Comparison of ENCODE assay signal across 9 mouse cellular contexts in genomic region chr2:20666051-20666478, GRCm38 (mm10).
DNase-seq lines count a peak whose midpoint lies in the region; ATAC-seq lines count a peak whose summit lies in the region.
"Had no signal": no experiment of that assay in that cellular context is flagged by ENCODE, and none has a peak within 500 bp of the region (broad histone marks: within the 10 kb centered on the region; RNA-seq: fewer than 3 reads in every experiment).

No protein-coding gene starts in this region.

- no peaks in the 10 kb centered on the region for H3K36me3 ChIP-seq in liver, embryonic 12.5 days
- H3K36me3 ChIP-seq in forebrain, embryonic 16.5 days (ENCODE audit: control insufficient read depth, insufficient read depth), result no peaks in the 10 kb centered on the region
- no peaks in the 10 kb centered on the region for H3K36me3 ChIP-seq in intestine, embryonic 16.5 days (ENCODE audit: control insufficient read depth, insufficient read depth, low read length)

- H3K9me3 ChIP-seq in liver, embryonic 12.5 days (replicated peaks), result no peaks in the 10 kb centered on the region
- no peaks in the 10 kb centered on the region for H3K9me3 ChIP-seq in forebrain, embryonic 16.5 days (ENCODE audit: control insufficient read depth, low read length)
- no peaks in the 10 kb centered on the region; the same call in 1 of the 2 replicates for H3K9me3 ChIP-seq in intestine, embryonic 16.5 days (ENCODE audit: control insufficient read depth, low read length)

- peak; percentile 13 for DNase-seq in liver
- DNase-seq in brain, adult 2 months (ENCODE audit: low read depth, low spot score), result peak; percentile 73
- peak; percentile 33 to 56 for DNase-seq in lung, adult 18-20 months
- peak; percentile 37 for DNase-seq in ovary, postnatal 36 days (ENCODE audit: low spot score)
- no peak for DNase-seq in thymus, postnatal 36 days

- no peak overlapping the region for H3K9ac ChIP-seq in liver, embryonic 12.5 days
- no peak overlapping the region for H3K9ac ChIP-seq in forebrain, embryonic 16.5 days (replicated peaks; ENCODE audit: low read depth, low read length)
- no peak overlapping the region for H3K9ac ChIP-seq in intestine, embryonic 16.5 days (ENCODE audit: low read depth, low read length)

- H3K4me2 ChIP-seq in liver, embryonic 12.5 days, result no peak overlapping the region
- no peak overlapping the region for H3K4me2 ChIP-seq in forebrain, embryonic 16.5 days (ENCODE audit: low read length)
- H3K4me2 ChIP-seq in intestine, embryonic 16.5 days (ENCODE audit: low read depth, low read length), result no peak overlapping the region

- WGBS in liver, embryonic 12.5 days (ENCODE audit: insufficient replicate concordance), result 38% methylated on average over 2 of the region's 2 CpGs
- 35% methylated on average over 2 of the region's 2 CpGs for WGBS in forebrain, embryonic 16.5 days
- WGBS in intestine, embryonic 16.5 days, result 42% methylated on average over 2 of the region's 2 CpGs

- ATAC-seq in liver, embryonic 12.5 days, result no peak
- ATAC-seq in forebrain, embryonic 16.5 days, result peak; percentile 59
- peak; percentile 72 for ATAC-seq in intestine, embryonic 16.5 days

- no peaks in the 10 kb centered on the region for H3K4me1 ChIP-seq in liver, embryonic 12.5 days
- H3K4me1 ChIP-seq in forebrain, embryonic 16.5 days (replicated peaks; ENCODE audit: control insufficient read depth, insufficient read depth, low read length), result peaks cover 3% of the 10 kb centered on the region; the same call in 1 of the 2 replicates
- H3K4me1 ChIP-seq in intestine, embryonic 16.5 days (ENCODE audit: control insufficient read depth, insufficient read depth, low read length), result peaks cover 10% of the 10 kb centered on the region; the same call in 1 of the 2 replicates
- H3K4me1 ChIP-seq: megakaryocyte, embryonic 14.5 days had no signal

- H3K27me3 ChIP-seq in liver, embryonic 12.5 days (replicated peaks), result no peaks in the 10 kb centered on the region
- H3K27me3 ChIP-seq in forebrain, embryonic 16.5 days (replicated peaks; ENCODE audit: control insufficient read depth, insufficient read depth, low read length), result no peaks in the 10 kb centered on the region
- no peaks in the 10 kb centered on the region for H3K27me3 ChIP-seq in intestine, embryonic 16.5 days (replicated peaks; ENCODE audit: control insufficient read depth, insufficient read depth, low read length)
- H3K27me3 ChIP-seq: megakaryocyte, embryonic 14.5 days had no signal

- no peak overlapping the region for H3K4me3 ChIP-seq in liver, embryonic 12.5 days
- no peak overlapping the region for H3K4me3 ChIP-seq in forebrain, embryonic 16.5 days (replicated peaks; ENCODE audit: low read length)
- no peak overlapping the region for H3K4me3 ChIP-seq in intestine, embryonic 16.5 days (ENCODE audit: low read length)
- H3K4me3 ChIP-seq: megakaryocyte, embryonic 14.5 days had no signal

- H3K27ac ChIP-seq in liver, embryonic 12.5 days, result no peak overlapping the region
- H3K27ac ChIP-seq in forebrain, embryonic 16.5 days (ENCODE audit: low read length), result no peak overlapping the region
- H3K27ac ChIP-seq in intestine, embryonic 16.5 days (ENCODE audit: low read length), result peak overlapping the region; percentile 39

Comparison
In these comparisons a context has a peak if more than half of its experiments do, and no peak if none do; other contexts are left out.
1. DNase-seq: peak in liver (single experiment), brain, adult 2 months (single experiment), lung, adult 18-20 months (2 of 2) and ovary, postnatal 36 days (single experiment); none in thymus, postnatal 36 days (0 of 2).